Mouse (Mus musculus) stomach, embryonic 15.5 days (tissue): ENCODE measurements around the gene Lzts2. TPM values are rescaled to one million over a fixed set of nuclear protein-coding genes. Genes with fewer than 3 reads are reported as not detected.
A peak's percentile ranks its signal among the peaks of the same experiment; 100 is the strongest.

Experiments used
- ATAC-seq: fragments of 200-750 bp; cut with Nextera tagmentation; 2 replicates; pipeline ENCODE4 v1.8.0; 2017; ENCODE audit warnings: low read depth, moderate number of reproducible peaks, moderate TSS enrichment; ENCODE audit not compliant: insufficient read depth, low FRiP score
- H3K27ac ChIP-seq: fragments of 300-500 bp; sonication (generic); 2 replicates; pipeline ENCODE4 v1.5.1; 2015; ENCODE audit warnings: mild to moderate bottlenecking, inconsistent platforms
- H3K27me3 ChIP-seq: fragments of 300-500 bp; sonication (generic); replicated peaks from 2 replicates; pipeline ENCODE4 v1.6.1; 2015; ENCODE audit warnings: inconsistent platforms
- H3K36me3 ChIP-seq: fragments of 300-500 bp; sonication (generic); 2 replicates; pipeline ENCODE4 v1.6.1; 2015; ENCODE audit warnings: inconsistent platforms
- H3K4me1 ChIP-seq: fragments of 300-500 bp; sonication (generic); 2 replicates; pipeline ENCODE4 v1.6.1; 2015; ENCODE audit warnings: inconsistent platforms
- H3K4me2 ChIP-seq: fragments of 300-500 bp; sonication (generic); 2 replicates; pipeline ENCODE4 v1.6.1; 2015; ENCODE audit warnings: mild to moderate bottlenecking, inconsistent platforms
- H3K4me3 ChIP-seq: fragments of 300-500 bp; sonication (generic); replicated peaks from 2 replicates; pipeline ENCODE4 v1.5.1; 2015; ENCODE audit warnings: inconsistent platforms
- H3K9ac ChIP-seq: fragments of 300-500 bp; sonication (generic); 2 replicates; pipeline ENCODE4 v1.6.1; 2015; ENCODE audit warnings: inconsistent platforms
- H3K9me3 ChIP-seq: fragments of 300-500 bp; sonication (generic); 2 replicates; pipeline ENCODE4 v1.6.1; 2016; ENCODE audit warnings: inconsistent platforms
- WGBS: fragments of 180-500 bp; shearing (Covaris S2); methylation state at CpG from one replicate; pipeline ENCODE4 v1.1.7; 2015; 5-methylcytosine and 5-hydroxymethylcytosine counted together
- polyA plus RNA-seq: library from polyadenylated mRNA; unstranded; fragments of >200 nt; fragmentation: Nextera tagmentation; extraction: Ambion mirVana; gene quantifications from 2 replicates; pipeline ENCODE4 v1.2.1, GENCODE M21; 2015

Lzts2 gene
- polyA plus RNA-seq, 1 experiment from 2014 or later = 65.5 TPM

- Histone ChIP-seq H3K9ac (peak within 1 kb of the TSS; percentile 77), H3K36me3 (peaks cover 17% of the 10 kb centered on the region), H3K4me3 (peak within 1 kb of the TSS; percentile 99), H3K4me2 (peak within 1 kb of the TSS; percentile 93), H3K27me3 (no peaks in the 10 kb centered on the region), H3K9me3 (no peaks in the 10 kb centered on the region), H3K27ac (peak within 1 kb of the TSS; percentile 85), H3K4me1 (peaks cover 25% of the 10 kb centered on the region)
- WGBS = under 1% methylated on average over 82 of the region's 82 CpGs
- ATAC-seq = peak; percentile 92
These were observed 8.1 kb upstream of the Lzts2 start, which contains the start of gene Mrpl43 for GRCm38 (mm10) chr19:45005957-45006712. Gene Mrpl43 (minus strand): TSS chr19:45006442.

DNA sequence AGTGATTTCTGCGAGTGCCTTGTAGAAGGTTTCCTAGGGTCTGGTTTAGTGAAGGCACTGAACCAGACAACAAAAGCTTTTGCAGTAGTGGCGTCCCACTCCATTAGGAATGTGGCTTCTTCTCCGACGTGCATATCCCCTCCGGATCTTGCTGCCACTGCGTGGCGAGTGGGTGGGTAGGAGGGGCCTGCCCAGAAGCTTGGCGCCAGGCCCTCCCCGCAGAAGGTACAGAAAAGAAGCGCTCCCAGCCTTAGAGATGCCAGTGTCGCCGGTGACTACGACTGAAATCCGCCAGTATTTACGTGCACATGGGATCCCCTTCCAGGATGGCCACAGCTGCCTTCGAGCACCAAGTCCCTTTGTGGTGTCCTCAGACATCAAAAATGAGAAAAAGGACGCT lies 7.2 kb upstream of the Lzts2 start:
- no peak for ATAC-seq
- H3K36me3 ChIP-seq = peaks cover 13% of the 10 kb centered on the region; the same call in 1 of the 2 replicates
- H3K4me1 ChIP-seq = peaks cover 25% of the 10 kb centered on the region
- WGBS = 27% methylated on average over 17 of the region's 17 CpGs
- peak overlapping the region; percentile 65; the same call in 1 of the 2 replicates for H3K9ac ChIP-seq
- H3K27me3 ChIP-seq = no peaks in the 10 kb centered on the region
- peak overlapping the region; percentile 85 for H3K27ac ChIP-seq
- H3K4me3 ChIP-seq = peak overlapping the region; percentile 99
- no peaks in the 10 kb centered on the region for H3K9me3 ChIP-seq
- peak overlapping the region; percentile 93 for H3K4me2 ChIP-seq

DNA sequence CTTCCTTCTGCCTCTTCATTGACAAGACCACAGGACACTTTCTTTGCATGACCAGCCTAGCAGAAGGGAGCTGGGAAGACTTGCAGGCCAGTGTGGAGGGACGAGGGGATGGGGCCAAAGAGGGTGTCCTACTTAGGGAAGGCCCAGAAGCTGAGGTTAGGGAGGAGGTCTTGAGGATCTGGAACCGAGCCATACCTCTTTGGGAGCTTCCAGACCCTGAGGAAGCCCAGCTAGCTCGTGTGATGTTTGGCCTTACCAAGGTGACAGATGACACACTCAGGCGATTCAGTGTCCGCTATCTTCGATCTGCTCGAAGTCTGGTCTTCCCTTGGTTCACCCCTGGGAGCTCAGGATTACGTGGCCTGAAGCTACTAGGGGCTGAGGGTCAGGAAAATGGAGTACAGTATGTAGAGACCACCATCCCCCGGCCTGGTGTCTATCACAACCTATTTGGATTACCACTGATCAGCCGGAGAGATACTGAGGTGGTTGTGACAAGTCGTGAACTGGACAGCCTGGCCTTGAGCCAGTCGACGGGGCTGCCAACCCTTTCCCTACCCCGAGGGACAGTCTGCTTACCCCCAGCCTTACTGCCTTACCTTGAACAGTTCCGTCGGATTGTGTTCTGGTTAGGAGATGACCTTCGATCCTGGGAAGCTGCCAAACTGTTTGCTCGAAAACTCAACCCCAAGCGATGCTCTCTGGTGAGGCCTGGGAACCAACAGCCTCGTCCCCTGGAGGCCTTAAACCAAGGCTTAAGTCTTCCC lies 6.6 kb upstream of the Lzts2 start:
- Histone ChIP-seq H3K9me3 (no peaks in the 10 kb centered on the region), H3K9ac (0 out of 2 replicates have a peak overlapping the region, but pooled peaks have one; percentile 65), H3K4me1 (peaks cover 25% of the 10 kb centered on the region), H3K36me3 (peaks cover 13% of the 10 kb centered on the region; the same call in 1 of the 2 replicates), H3K27ac (no peak overlapping the region), H3K4me2 (peak overlapping the region; percentile 93), H3K4me3 (peak overlapping the region; percentile 99), H3K27me3 (no peaks in the 10 kb centered on the region)
- 80% methylated on average over 20 of the region's 20 CpGs for WGBS
- ATAC-seq = no peak

GRCm38 (mm10) chr19:45010646-45011045 lies 3.6 kb upstream of the Lzts2 start:
- ATAC-seq = no peak
- no peak overlapping the region for H3K27ac ChIP-seq
- H3K9ac ChIP-seq = no peak overlapping the region
- peaks cover 13% of the 10 kb centered on the region; the same call in 1 of the 2 replicates for H3K36me3 ChIP-seq
- no peaks in the 10 kb centered on the region for H3K9me3 ChIP-seq
- no peaks in the 10 kb centered on the region for H3K27me3 ChIP-seq
- 80% methylated on average over 4 of the region's 4 CpGs for WGBS
- no peak overlapping the region for H3K4me2 ChIP-seq
- peaks cover 37% of the 10 kb centered on the region for H3K4me1 ChIP-seq
- no peak overlapping the region for H3K4me3 ChIP-seq

- Histone ChIP-seq H3K27ac (no peak overlapping the region), H3K27me3 (no peaks in the 10 kb centered on the region), H3K36me3 (peaks cover 13% of the 10 kb centered on the region; the same call in 1 of the 2 replicates), H3K9ac (no peak overlapping the region), H3K4me1 (peaks cover 38% of the 10 kb centered on the region), H3K4me2 (no peak overlapping the region), H3K9me3 (no peaks in the 10 kb centered on the region), H3K4me3 (no peak overlapping the region)
- no peak for ATAC-seq
- 89% methylated on average over 8 of the region's 8 CpGs for WGBS
These were observed 2.0 kb upstream of the Lzts2 start for GRCm38 (mm10) chr19:45012219-45012618.

DNA sequence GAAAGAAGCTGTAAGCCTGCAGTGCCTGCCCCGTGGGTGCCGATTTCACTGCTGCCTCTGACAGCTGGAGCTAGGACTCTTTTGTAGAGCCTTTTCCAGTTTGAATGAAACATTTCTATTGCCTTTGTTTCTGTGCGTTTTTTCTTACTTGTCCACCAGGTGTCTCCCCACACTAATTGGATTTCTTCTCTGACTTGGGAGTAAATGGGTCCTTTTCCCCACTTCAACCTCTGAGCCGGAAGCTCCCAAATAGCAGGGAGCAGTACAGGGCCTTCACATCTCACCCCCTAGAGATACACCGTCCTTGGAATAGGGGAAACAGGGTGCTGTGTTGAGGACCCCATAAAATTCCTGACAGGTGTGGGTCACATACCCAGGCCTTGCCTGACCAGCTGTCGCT lies 1.6 kb upstream of the Lzts2 start:
- no peaks in the 10 kb centered on the region for H3K9me3 ChIP-seq
- H3K27ac ChIP-seq = peak overlapping the region; percentile 100
- H3K4me3 ChIP-seq = no peak overlapping the region
- peaks cover 34% of the 10 kb centered on the region for H3K4me1 ChIP-seq
- peaks cover 13% of the 10 kb centered on the region; the same call in 1 of the 2 replicates for H3K36me3 ChIP-seq
- H3K9ac ChIP-seq = no peak overlapping the region
- H3K27me3 ChIP-seq = no peaks in the 10 kb centered on the region
- WGBS = 41% methylated on average over 6 of the region's 6 CpGs
- no peak for ATAC-seq
- no peak overlapping the region for H3K4me2 ChIP-seq

GRCm38 (mm10) chr19:45013581-45014225 lies 511 bp upstream of the Lzts2 start:
- Histone ChIP-seq H3K36me3 (peaks cover 13% of the 10 kb centered on the region; the same call in 1 of the 2 replicates), H3K9ac (no peak overlapping the region; the same call in 1 of the 2 replicates), H3K9me3 (no peaks in the 10 kb centered on the region), H3K4me3 (no peak overlapping the region), H3K27me3 (no peaks in the 10 kb centered on the region), H3K4me1 (peaks cover 26% of the 10 kb centered on the region), H3K4me2 (peak overlapping the region; percentile 95), H3K27ac (peak overlapping the region; percentile 100)
- WGBS = 62% methylated on average over 6 of the region's 6 CpGs
- ATAC-seq = no peak

DNA sequence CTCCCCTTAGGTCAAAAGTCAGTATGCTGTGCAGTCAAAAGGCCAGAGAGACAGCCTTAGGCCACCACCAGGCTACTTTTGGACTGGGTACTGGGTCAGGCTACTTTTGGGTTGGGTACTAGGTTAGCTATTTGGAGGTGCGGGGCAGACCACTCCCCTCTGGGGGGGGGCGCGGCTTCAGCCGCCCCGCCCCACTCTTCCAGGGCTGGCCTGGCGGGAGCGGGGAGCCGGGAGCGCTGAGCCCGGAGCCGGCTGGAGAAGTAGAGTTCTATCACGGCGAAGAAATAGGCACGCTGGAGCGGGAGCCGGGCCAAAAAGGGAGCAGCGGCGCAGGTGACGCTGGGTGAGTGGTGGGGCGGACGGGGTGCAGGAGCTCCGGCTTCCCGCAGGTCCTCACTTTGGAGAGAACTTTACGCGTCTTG lies 778 bp downstream of the Lzts2 start:
- peaks cover 38% of the 10 kb centered on the region for H3K4me1 ChIP-seq
- peak overlapping the region; percentile 95 for H3K4me2 ChIP-seq
- peak overlapping the region; percentile 59 for H3K4me3 ChIP-seq
- WGBS = under 1% methylated on average over 25 of the region's 25 CpGs
- H3K27me3 ChIP-seq = no peaks in the 10 kb centered on the region
- H3K9ac ChIP-seq = peak overlapping the region; percentile 40; the same call in 1 of the 2 replicates
- ATAC-seq = peak; percentile 23
- no peaks in the 10 kb centered on the region for H3K9me3 ChIP-seq
- peaks cover 10% of the 10 kb centered on the region; the same call in 1 of the 2 replicates for H3K36me3 ChIP-seq
- H3K27ac ChIP-seq = peak overlapping the region; percentile 100

- no peak for ATAC-seq
- Histone ChIP-seq H3K4me2 (peak overlapping the region; percentile 95), H3K4me3 (peak overlapping the region; percentile 59), H3K4me1 (peaks cover 44% of the 10 kb centered on the region), H3K36me3 (peaks cover 3% of the 10 kb centered on the region; the same call in 1 of the 2 replicates), H3K27ac (peak overlapping the region; percentile 100), H3K9ac (peak overlapping the region; percentile 40; the same call in 1 of the 2 replicates), H3K9me3 (no peaks in the 10 kb centered on the region), H3K27me3 (no peaks in the 10 kb centered on the region)
- WGBS = under 1% methylated on average over 32 of the region's 34 CpGs
These were observed 1.5 kb downstream of the Lzts2 start for GRCm38 (mm10) chr19:45015518-45016281.

- under 1% methylated on average over 18 of the region's 18 CpGs for WGBS
- Histone ChIP-seq H3K27ac (peak overlapping the region; percentile 100), H3K4me2 (peak overlapping the region; percentile 95), H3K4me3 (peak overlapping the region; percentile 59), H3K36me3 (no peaks in the 10 kb centered on the region), H3K9me3 (no peaks in the 10 kb centered on the region), H3K4me1 (peaks cover 53% of the 10 kb centered on the region), H3K27me3 (no peaks in the 10 kb centered on the region), H3K9ac (peak overlapping the region; percentile 40; the same call in 1 of the 2 replicates)
- ATAC-seq = peak; percentile 21; the same call in 1 of the 2 replicates
These were observed 2.4 kb downstream of the Lzts2 start for GRCm38 (mm10) chr19:45016341-45017215.
